In the genomic region with DNA sequence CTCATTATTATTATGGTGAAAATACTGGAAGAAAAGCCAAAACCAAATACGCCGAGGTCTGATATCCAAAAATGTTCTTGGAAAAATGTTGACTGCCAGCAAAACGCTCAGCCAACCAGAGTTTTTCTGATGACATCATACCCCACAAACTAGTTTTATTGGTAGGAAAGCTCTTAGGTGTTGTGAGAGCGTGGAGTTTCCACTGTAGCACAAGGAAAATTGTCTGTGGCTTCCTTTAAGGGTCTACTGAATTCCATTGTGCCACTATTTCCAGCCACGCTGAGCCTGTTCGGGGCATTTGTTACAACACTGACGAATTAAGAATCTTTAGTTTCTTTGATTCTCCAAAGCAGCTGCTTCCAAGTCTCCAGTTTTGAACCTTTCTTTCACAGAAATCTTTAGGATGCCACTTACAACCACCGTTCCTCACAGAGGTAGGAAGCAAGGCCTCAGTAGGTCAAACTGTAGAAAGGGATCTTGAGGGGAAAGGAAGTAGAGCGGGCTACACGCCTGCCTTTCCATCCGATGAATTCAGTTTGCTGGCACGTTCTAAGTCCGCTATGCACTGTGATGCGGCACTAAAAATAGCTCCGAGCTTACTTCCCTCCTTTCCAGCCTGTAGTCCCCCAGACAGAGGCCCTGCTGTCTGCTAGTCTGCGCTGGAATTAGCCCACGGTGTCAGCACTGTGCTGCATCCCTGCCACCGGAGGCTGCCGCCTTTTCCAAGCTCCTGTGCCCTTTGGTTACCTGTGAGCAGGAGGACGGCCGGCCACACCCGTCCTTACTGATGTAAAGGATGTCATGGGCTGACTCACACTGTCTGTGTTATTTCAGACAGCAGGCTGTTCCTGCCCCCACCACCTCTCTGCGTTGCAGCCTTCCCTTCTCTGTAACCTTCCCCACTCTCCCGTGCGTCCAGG, we compare ENCODE assay signal across 8 mouse cellular contexts.
DNase-seq lines count a peak whose midpoint lies in the region; TF ChIP-seq lines count a peak whose summit lies in the region.

No protein-coding gene starts in this region.

- no peak for TF ChIP-seq CTCF in E14TG2a.4 (conservative IDR thresholded peaks at IDR 0.05; ENCODE audit: low read length)
- TF ChIP-seq CTCF in layer of hippocampus, adult 2 months (conservative IDR thresholded peaks at IDR 0.05): no peak

- H3K36me3 ChIP-seq in E14TG2a.4 (ENCODE audit: insufficient read depth, low read length): no peaks in the 10 kb centered on the region

- peak overlapping the region; percentile 20 for H3K4me3 ChIP-seq in E14TG2a.4 (replicated peaks; ENCODE audit: low read length)
- H3K4me3 ChIP-seq in layer of hippocampus, adult 2 months: peak overlapping the region; percentile 15; the same call in 1 of the 2 replicates

- H3K27ac ChIP-seq in layer of hippocampus, adult 2 months: peak overlapping the region; percentile 28; the same call in 1 of the 2 replicates

- H3K4me1 ChIP-seq in E14TG2a.4 (replicated peaks; ENCODE audit: low read depth, low read length): peaks cover 74% of the 10 kb centered on the region

- peak; percentile 41 for DNase-seq in embryo, embryonic 11 days
- DNase-seq in embryo, embryonic 9.5 days (ENCODE audit: extremely low spot score): no peak
- DNase-seq in frontal cortex, postnatal 25 days (ENCODE audit: low spot score in 2 of 2): peak; percentile 21 to 36
- peak in 1 of 2 experiments; percentile 12 for DNase-seq in layer of hippocampus, adult 2 months (ENCODE audit: low spot score in 2 of 2)
- peak; percentile 13 for DNase-seq in lung, postnatal 14 days
- DNase-seq in adrenal gland, postnatal 25 days: no peak
- no peak for DNase-seq in urinary bladder, postnatal 10 days (ENCODE audit: low spot score)

- peaks cover 32% of the 10 kb centered on the region for H3K27me3 ChIP-seq in E14TG2a.4 (ENCODE audit: insufficient read depth, low read length)

- no peaks in the 10 kb centered on the region for H3K9me3 ChIP-seq in E14TG2a.4 (ENCODE audit: low read length)

Comparison
In these comparisons a context has a peak if more than half of its experiments do, and no peak if none do; other contexts are left out.
1. DNase-seq: peak in embryo, embryonic 11 days (single experiment), frontal cortex, postnatal 25 days (2 of 2) and lung, postnatal 14 days (single experiment); none in embryo, embryonic 9.5 days (single experiment), adrenal gland, postnatal 25 days (single experiment) and urinary bladder, postnatal 10 days (single experiment).